Mouse (Mus musculus): ENCODE measurements around the gene Diaph3. TPM values are rescaled to one million over a fixed set of nuclear protein-coding genes. Genes with fewer than 3 reads are reported as not detected.

The Diaph3 gene
- polyA plus RNA-seq, 1 experiment from 2014 or later: 8.2 TPM

GRCm38 (mm10) chr14:86781553-86782273, 359.3 kb downstream of the Diaph3 start:
- WGBS: 66% methylated on average over 6 of the region's 6 CpGs
- no peak overlapping the region for H3K9ac ChIP-seq (ENCODE audit: low read length)
- H3K9me3 ChIP-seq (ENCODE audit: control insufficient read depth, low read length): no peaks in the 10 kb centered on the region
- H3K4me3 ChIP-seq (ENCODE audit: low read depth, low read length): no peak overlapping the region
- DNase-seq (ENCODE audit: low spot score) (peak; percentile 35), ATAC-seq (ENCODE audit: insufficient read depth, low FRiP score, low TSS enrichment) (peak; percentile 73)
- no peak overlapping the region for H3K4me2 ChIP-seq (ENCODE audit: low read depth)
- no peaks in the 10 kb centered on the region for H3K36me3 ChIP-seq (ENCODE audit: control insufficient read depth, insufficient read depth, low read length)
- H3K4me1 ChIP-seq (ENCODE audit: control insufficient read depth, insufficient read depth, low read length): no peaks in the 10 kb centered on the region
- H3K27ac ChIP-seq (ENCODE audit: low read depth, low read length): no peak overlapping the region
- H3K27me3 ChIP-seq (ENCODE audit: control insufficient read depth, insufficient read depth, low read length): no peaks in the 10 kb centered on the region

GRCm38 (mm10) chr14:86773311-86773710, 367.7 kb downstream of the Diaph3 start:
- DNase-seq (ENCODE audit: low spot score): no peak
- 75% methylated on average over 2 of the region's 2 CpGs for WGBS
- 0 out of 2 replicates have a peak, but pooled peaks have one; percentile 51 for ATAC-seq (ENCODE audit: insufficient read depth, low FRiP score, low TSS enrichment)
- Histone ChIP-seq H3K36me3 (ENCODE audit: control insufficient read depth, insufficient read depth, low read length) (no peaks in the 10 kb centered on the region), H3K4me1 (ENCODE audit: control insufficient read depth, insufficient read depth, low read length) (no peaks in the 10 kb centered on the region), H3K9ac (ENCODE audit: low read length) (no peak overlapping the region), H3K4me2 (ENCODE audit: low read depth) (no peak overlapping the region), H3K27me3 (ENCODE audit: control insufficient read depth, insufficient read depth, low read length) (no peaks in the 10 kb centered on the region), H3K9me3 (ENCODE audit: control insufficient read depth, low read length) (no peaks in the 10 kb centered on the region), H3K27ac (ENCODE audit: low read depth, low read length) (no peak overlapping the region), H3K4me3 (ENCODE audit: low read depth, low read length) (no peak overlapping the region)

- no peaks in the 10 kb centered on the region for H3K4me1 ChIP-seq (ENCODE audit: control insufficient read depth, insufficient read depth, low read length)
- H3K9me3 ChIP-seq (ENCODE audit: control insufficient read depth, low read length): no peaks in the 10 kb centered on the region
- no peak overlapping the region for H3K9ac ChIP-seq (ENCODE audit: low read length)
- H3K4me2 ChIP-seq (ENCODE audit: low read depth): no peak overlapping the region
- DNase-seq (ENCODE audit: low spot score): peak; percentile 48
- ATAC-seq (ENCODE audit: insufficient read depth, low FRiP score, low TSS enrichment): peak; percentile 56; the same call in 1 of the 2 replicates
- no peak overlapping the region for H3K27ac ChIP-seq (ENCODE audit: low read depth, low read length)
- H3K36me3 ChIP-seq (ENCODE audit: control insufficient read depth, insufficient read depth, low read length): no peaks in the 10 kb centered on the region
- 48% methylated on average over 14 of the region's 14 CpGs for WGBS
- H3K27me3 ChIP-seq (ENCODE audit: control insufficient read depth, insufficient read depth, low read length): no peaks in the 10 kb centered on the region
- no peak overlapping the region for H3K4me3 ChIP-seq (ENCODE audit: low read depth, low read length)
Measured at GRCm38 (mm10) chr14:86772176-86773150, 368.6 kb downstream of the Diaph3 start.

GRCm38 (mm10) chr14:86764286-86764685, 376.7 kb downstream of the Diaph3 start:
- H3K4me3 ChIP-seq (ENCODE audit: low read depth, low read length): no peak overlapping the region

GRCm38 (mm10) chr14:86757604-86758520, 383.2 kb downstream of the Diaph3 start:
- Histone ChIP-seq H3K4me3 (ENCODE audit: low read depth, low read length) (no peak overlapping the region), H3K27ac (ENCODE audit: low read depth, low read length) (no peak overlapping the region), H3K9me3 (ENCODE audit: control insufficient read depth, low read length) (no peaks in the 10 kb centered on the region), H3K4me1 (ENCODE audit: control insufficient read depth, insufficient read depth, low read length) (no peaks in the 10 kb centered on the region), H3K27me3 (ENCODE audit: control insufficient read depth, insufficient read depth, low read length) (no peaks in the 10 kb centered on the region), H3K4me2 (ENCODE audit: low read depth) (no peak overlapping the region), H3K36me3 (ENCODE audit: control insufficient read depth, insufficient read depth, low read length) (no peaks in the 10 kb centered on the region), H3K9ac (ENCODE audit: low read length) (no peak overlapping the region)
- no peak for DNase-seq (ENCODE audit: low spot score)
- no peak for ATAC-seq (ENCODE audit: insufficient read depth, low FRiP score, low TSS enrichment)
- WGBS: 88% methylated on average over 9 of the region's 9 CpGs

More at GRCm38 (mm10) chr14:86764286-86764685, 376.7 kb downstream of the Diaph3 start:
- no peak for ATAC-seq (ENCODE audit: insufficient read depth, low FRiP score, low TSS enrichment)
- 71% methylated on average over 2 of the region's 2 CpGs for WGBS
- Histone ChIP-seq H3K27me3 (ENCODE audit: control insufficient read depth, insufficient read depth, low read length) (no peaks in the 10 kb centered on the region), H3K9me3 (ENCODE audit: control insufficient read depth, low read length) (no peaks in the 10 kb centered on the region), H3K4me2 (ENCODE audit: low read depth) (no peak overlapping the region), H3K27ac (ENCODE audit: low read depth, low read length) (no peak overlapping the region), H3K36me3 (ENCODE audit: control insufficient read depth, insufficient read depth, low read length) (no peaks in the 10 kb centered on the region), H3K9ac (ENCODE audit: low read length) (no peak overlapping the region), H3K4me1 (ENCODE audit: control insufficient read depth, insufficient read depth, low read length) (no peaks in the 10 kb centered on the region)
- no peak for DNase-seq (ENCODE audit: low spot score)

- 88% methylated on average over 4 of the region's 4 CpGs for WGBS
- Histone ChIP-seq H3K36me3 (ENCODE audit: control insufficient read depth, insufficient read depth, low read length) (no peaks in the 10 kb centered on the region), H3K4me1 (ENCODE audit: control insufficient read depth, insufficient read depth, low read length) (no peaks in the 10 kb centered on the region), H3K27ac (ENCODE audit: low read depth, low read length) (no peak overlapping the region), H3K27me3 (ENCODE audit: control insufficient read depth, insufficient read depth, low read length) (no peaks in the 10 kb centered on the region), H3K9ac (ENCODE audit: low read length) (no peak overlapping the region), H3K4me3 (ENCODE audit: low read depth, low read length) (no peak overlapping the region), H3K4me2 (ENCODE audit: low read depth) (no peak overlapping the region), H3K9me3 (ENCODE audit: control insufficient read depth, low read length) (no peaks in the 10 kb centered on the region)
- DNase-seq (ENCODE audit: low spot score) (no peak), ATAC-seq (ENCODE audit: insufficient read depth, low FRiP score, low TSS enrichment) (no peak)
Measured at GRCm38 (mm10) chr14:86757132-86757531, 383.9 kb downstream of the Diaph3 start.

- no peak overlapping the region for H3K27ac ChIP-seq (ENCODE audit: low read depth, low read length)
- ATAC-seq (ENCODE audit: insufficient read depth, low FRiP score, low TSS enrichment): no peak
- 89% methylated on average over 7 of the region's 7 CpGs for WGBS
- peaks cover 6% of the 10 kb centered on the region; the same call in 1 of the 2 replicates for H3K4me1 ChIP-seq (ENCODE audit: control insufficient read depth, insufficient read depth, low read length)
- no peak for DNase-seq (ENCODE audit: low spot score)
- no peak overlapping the region for H3K9ac ChIP-seq (ENCODE audit: low read length)
- no peak overlapping the region for H3K4me3 ChIP-seq (ENCODE audit: low read depth, low read length)
- no peaks in the 10 kb centered on the region for H3K27me3 ChIP-seq (ENCODE audit: control insufficient read depth, insufficient read depth, low read length)
- H3K36me3 ChIP-seq (ENCODE audit: control insufficient read depth, insufficient read depth, low read length): no peaks in the 10 kb centered on the region
- H3K4me2 ChIP-seq (ENCODE audit: low read depth): no peak overlapping the region
- H3K9me3 ChIP-seq (ENCODE audit: control insufficient read depth, low read length): no peaks in the 10 kb centered on the region
Measured at GRCm38 (mm10) chr14:86750351-86750750, 390.7 kb downstream of the Diaph3 start.

GRCm38 (mm10) chr14:86749425-86749824, 391.6 kb downstream of the Diaph3 start:
- Histone ChIP-seq H3K9me3 (ENCODE audit: control insufficient read depth, low read length) (no peaks in the 10 kb centered on the region), H3K4me3 (ENCODE audit: low read depth, low read length) (no peak overlapping the region), H3K4me1 (ENCODE audit: control insufficient read depth, insufficient read depth, low read length) (peaks cover 6% of the 10 kb centered on the region; the same call in 1 of the 2 replicates), H3K9ac (ENCODE audit: low read length) (no peak overlapping the region), H3K27ac (ENCODE audit: low read depth, low read length) (no peak overlapping the region), H3K4me2 (ENCODE audit: low read depth) (no peak overlapping the region), H3K36me3 (ENCODE audit: control insufficient read depth, insufficient read depth, low read length) (no peaks in the 10 kb centered on the region), H3K27me3 (ENCODE audit: control insufficient read depth, insufficient read depth, low read length) (no peaks in the 10 kb centered on the region)
- no peak; the same call in 1 of the 2 replicates for ATAC-seq (ENCODE audit: insufficient read depth, low FRiP score, low TSS enrichment)
- 67% methylated on average over 4 of the region's 4 CpGs for WGBS
- DNase-seq (ENCODE audit: low spot score): no peak
